Mouse (Mus musculus) lung, postnatal 10 days (tissue): ENCODE measurements around the gene Pdgfc.
"Not testable (repeated sequence)": the region's sequence is repeated elsewhere in the genome, so short reads cannot be mapped to it uniquely, and the experiment has no call there.

Experiments
- DNase-seq: peaks from one replicate; pipeline ENCODE4 v3.0.0; 2021

The Pdgfc gene

DNA sequence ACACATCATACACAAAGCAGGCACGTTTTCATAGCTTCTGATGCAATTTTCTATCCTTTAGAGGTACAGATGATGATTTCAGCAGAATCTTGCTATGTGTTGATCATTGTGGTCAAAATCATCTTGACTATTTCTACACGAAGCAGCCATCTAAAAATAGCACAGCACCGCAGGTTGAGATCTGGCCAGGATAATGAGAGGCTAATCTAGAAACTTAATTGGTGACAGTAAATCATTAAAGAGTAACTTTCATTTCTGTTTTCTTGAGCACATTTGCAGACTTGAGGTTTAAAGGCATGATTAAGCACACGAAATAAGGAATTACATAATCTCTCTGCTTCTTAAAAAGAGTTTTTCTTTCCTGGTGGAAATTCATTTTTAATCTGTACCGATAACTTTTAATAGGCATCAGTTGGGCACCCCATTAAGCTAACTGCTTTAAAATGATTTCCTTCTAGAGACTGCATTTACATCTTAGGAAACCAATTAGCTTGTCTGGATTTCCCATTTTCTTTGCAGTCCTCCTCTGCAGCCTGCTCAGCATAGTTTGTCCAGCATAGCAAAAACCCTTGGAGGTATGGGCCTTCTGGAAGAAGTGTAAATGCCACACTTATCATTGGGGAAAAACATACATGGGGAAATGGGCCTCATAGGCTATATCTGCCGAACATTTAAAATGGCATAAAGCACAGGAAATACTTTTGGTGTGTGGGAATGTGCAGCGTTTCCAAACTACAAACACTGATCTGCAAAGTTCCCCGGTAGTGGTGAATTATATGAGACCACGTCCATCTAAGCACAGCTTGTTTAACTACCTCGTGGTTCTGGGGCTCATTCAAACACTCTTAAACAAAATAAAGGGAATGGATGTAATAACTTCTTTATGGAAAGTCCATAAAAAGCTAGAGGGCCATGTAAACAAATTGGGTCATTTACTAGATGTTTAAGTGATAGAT, 10.7 kb downstream of the Pdgfc start:
- DNase-seq, result no peak

DNA sequence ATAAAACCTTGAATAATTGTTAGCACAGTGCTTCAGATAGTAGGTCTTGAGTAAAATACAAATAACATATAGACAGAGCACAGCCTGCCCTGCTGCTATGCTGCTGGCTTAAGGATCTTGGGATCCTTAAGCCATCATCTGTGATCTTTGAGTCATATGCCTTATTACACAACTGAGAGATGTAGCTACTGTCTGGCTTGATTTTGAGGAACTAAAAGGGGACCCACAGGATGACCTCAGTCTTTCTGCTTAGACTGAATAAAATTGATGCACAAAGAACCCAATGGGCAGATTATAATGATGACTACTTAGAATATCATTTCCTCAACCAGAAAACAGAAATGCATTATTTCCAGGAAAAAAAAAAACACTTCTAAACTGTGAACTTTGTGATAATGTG, 15.3 kb downstream of the Pdgfc start:
- DNase-seq, result no peak

GRCm38 (mm10) chr3:81052422-81052821, 16.2 kb downstream of the Pdgfc start:
- no peak for DNase-seq

GRCm38 (mm10) chr3:81054074-81054473, 17.9 kb downstream of the Pdgfc start:
- DNase-seq, result no peak

GRCm38 (mm10) chr3:81057719-81058118, 21.5 kb downstream of the Pdgfc start:
- DNase-seq, result no peak

DNA sequence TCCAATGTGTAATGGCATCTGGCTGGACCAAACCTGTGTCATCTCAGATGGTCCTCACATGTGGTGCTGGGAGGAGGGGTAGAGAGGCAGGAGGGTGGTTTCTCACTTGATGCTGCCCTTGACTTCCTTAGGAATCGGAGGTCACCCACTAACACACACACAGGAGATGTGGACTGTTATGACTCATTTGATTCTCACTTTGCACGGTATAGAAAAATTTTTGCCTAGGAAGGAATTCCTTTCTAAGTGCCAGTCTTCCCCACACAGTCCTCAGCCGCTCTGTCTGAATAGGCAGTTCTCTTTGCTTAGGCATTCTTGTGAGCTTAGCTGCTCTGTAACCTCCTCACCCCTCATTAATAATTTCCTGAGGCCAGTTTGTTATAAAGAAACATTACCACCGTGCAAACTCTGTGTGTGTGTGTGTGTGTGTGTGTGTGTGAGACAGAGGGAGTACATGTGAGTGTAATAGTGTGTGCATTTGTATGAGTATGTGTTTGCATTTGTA, 22.4 kb downstream of the Pdgfc start:
- no peak for DNase-seq

DNA sequence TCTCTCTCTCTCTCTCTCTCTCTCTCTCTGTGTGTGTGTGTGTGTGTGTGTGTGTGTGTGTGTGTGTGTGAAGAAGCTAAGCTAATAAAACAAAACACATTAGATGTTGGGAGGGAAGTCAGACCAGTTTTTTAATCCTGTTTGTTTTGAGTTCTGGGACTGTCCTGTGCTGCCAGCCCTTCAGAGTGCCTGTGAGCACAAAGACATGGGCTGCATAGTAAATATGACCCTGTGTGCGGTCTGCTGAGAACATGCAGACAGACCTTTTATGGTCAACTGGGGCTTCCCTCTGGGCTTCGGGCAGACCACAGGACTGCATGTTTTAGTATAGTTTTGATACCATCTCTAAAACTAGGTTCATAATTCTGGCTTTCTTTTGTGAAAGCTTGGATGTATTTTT, 32.3 kb downstream of the Pdgfc start:
- DNase-seq, result no peak

GRCm38 (mm10) chr3:81101136-81101535, 64.9 kb downstream of the Pdgfc start:
- DNase-seq, result no peak

- DNase-seq, result peak; percentile 8
These were observed 66.1 kb downstream of the Pdgfc start for GRCm38 (mm10) chr3:81102158-81102876.

DNA sequence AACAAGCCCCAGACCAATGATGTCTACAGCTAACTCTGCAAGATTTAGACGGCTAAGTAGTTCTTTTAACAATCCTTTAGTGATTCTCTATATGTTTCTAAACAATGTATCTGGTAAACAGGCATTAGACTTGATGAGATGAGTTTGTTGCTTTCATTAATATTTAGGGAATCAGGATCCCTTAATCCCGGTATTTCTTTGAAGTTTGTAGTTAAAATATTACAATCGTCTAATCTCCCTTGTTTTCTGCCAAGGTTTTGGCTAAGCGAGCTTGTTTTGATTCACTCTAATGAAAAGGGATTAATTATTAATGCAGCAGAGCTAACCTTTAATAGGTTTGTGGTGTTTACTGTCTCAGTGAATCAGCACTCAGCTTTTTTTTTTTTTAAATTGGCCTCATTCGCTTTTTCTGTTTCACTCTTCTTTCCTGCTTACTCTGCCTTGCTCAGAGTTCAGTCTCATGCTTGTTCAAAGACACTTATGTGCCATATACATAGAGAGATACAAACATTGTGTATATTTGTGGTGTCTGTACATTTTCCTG, 66.7 kb downstream of the Pdgfc start:
- DNase-seq, result no peak

- no peak for DNase-seq
These were observed 71.3 kb downstream of the Pdgfc start for GRCm38 (mm10) chr3:81107515-81107914.

GRCm38 (mm10) chr3:81110968-81111367, 74.8 kb downstream of the Pdgfc start:
- DNase-seq, result no peak

DNA sequence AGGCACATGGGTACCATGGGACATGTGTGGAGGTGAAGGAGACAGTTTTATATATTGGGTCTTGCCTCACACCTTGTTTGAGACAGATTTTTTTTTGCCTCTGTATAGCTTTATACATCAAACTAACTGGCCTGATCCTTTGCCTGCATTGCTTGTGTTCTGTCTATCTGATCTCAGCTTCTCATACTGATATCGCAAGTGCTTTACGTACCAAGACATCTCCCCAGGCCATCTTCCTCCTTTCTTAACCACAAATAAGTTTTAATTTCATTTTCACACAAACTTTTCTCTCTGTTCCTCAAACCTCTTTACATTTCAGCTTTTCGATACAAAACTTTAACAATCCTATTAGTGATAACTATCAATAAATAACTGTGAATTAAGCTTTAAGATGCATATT, 76.7 kb downstream of the Pdgfc start:
- DNase-seq, result no peak

DNA sequence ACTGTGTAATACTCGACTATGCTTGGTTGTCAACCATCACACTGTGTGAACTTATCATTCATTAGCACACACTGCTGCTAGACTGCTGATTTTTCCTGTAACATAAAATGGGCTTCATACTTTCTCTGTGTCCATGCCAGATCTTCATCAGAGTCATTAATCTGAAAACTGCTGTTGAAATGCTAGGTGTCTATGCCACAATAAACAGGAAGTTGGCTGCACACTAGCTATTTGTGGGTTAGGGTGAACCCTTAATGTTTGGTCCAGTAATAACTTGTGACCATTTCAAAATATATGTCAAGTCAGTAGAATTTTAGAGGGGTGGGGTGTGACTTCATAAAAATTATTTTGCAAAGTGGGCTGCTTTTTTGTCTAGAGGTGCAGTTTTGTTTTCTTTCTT, 84.4 kb downstream of the Pdgfc start:
- DNase-seq, result no peak

GRCm38 (mm10) chr3:81121731-81122130, 85.5 kb downstream of the Pdgfc start:
- no peak for DNase-seq

GRCm38 (mm10) chr3:81123461-81123860, 87.2 kb downstream of the Pdgfc start:
- no peak for DNase-seq

GRCm38 (mm10) chr3:81127013-81127412, 90.8 kb downstream of the Pdgfc start:
- no peak for DNase-seq

GRCm38 (mm10) chr3:81136985-81137384, 100.8 kb downstream of the Pdgfc start:
- DNase-seq, result no peak

GRCm38 (mm10) chr3:81138030-81138429, 101.8 kb downstream of the Pdgfc start:
- not testable (repeated sequence) for DNase-seq

DNA sequence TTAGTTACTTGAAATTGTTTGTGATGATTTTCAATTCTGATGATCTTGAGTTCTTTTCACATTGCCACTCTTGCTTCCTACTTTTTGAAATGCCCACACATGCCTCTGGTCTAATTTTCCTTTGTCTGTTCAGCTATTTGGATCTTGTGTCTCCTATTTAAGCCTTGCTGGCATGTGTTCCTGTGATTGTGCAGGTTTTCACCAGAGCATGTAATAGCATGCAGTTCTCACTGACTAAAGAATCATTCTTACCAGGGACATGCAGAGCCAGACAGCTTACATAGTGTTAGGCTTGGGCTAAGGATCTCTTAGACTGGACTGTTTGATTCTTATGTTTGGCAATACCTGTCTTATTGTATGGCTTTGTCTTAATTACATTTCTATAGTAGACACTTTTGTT, 107.5 kb downstream of the Pdgfc start:
- no peak for DNase-seq

DNA sequence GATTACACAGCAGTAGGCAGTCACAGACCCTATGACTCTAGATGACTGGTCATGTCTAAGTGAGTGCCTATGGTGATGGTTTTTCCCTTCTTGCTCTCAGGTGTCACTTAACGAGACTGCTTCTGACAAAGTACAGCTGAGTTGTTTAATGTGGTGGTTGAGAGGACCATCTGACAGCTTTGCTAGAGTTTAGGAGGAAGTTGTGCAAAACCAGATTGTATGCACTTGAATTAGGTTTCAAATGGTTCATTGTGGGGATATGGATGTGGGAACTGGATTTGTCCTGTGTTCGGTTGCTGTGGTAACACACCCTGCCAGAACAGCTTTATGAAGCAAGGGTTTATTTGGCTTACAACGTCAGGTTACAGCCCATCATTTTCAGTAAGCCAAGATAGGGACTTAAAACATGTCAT, 112.9 kb downstream of the Pdgfc start:
- no peak for DNase-seq

DNA sequence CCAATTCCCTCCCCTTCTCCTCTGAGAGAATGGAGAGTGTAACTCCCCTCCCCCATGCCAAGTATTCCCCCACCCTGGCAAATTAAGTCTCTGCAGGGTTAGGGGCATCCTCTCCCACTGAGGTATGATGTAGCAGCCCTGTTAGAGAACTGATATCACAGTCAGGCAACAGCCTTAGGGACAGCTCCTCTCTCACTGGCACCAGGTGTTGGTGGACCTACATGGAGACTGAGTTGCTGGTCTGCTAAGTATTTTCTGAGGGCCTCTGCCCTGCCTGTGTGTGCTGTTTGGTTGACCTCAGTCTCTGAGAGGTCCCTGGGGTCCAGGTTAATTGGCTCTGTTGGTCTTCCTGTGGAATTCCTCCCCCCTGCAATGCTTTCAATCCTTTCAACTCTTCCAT, 114.0 kb downstream of the Pdgfc start:
- no peak for DNase-seq

- DNase-seq, result no peak
These were observed 118.2 kb downstream of the Pdgfc start for GRCm38 (mm10) chr3:81154420-81154819.
